Mouse (Mus musculus) megakaryocyte, embryonic 14.5 days (primary cell): ENCODE data around the gene Ubqln1. TPM values are rescaled to one million over a fixed set of nuclear protein-coding genes. Genes with fewer than 3 reads are reported as not detected.

Source experiments
- H3K27me3 ChIP-seq: replicated peaks from 2 replicates; pipeline ENCODE3; 2012; ENCODE audit warnings: inconsistent platforms
- H3K36me3 ChIP-seq: replicated peaks from 2 replicates; pipeline ENCODE3; 2012; ENCODE audit warnings: low read length, inconsistent platforms, mixed read lengths
- H3K4me1 ChIP-seq: 2 replicates; pipeline ENCODE4 v1.6.1; 2012; ENCODE audit warnings: inconsistent platforms
- H3K4me3 ChIP-seq: replicated peaks from 2 replicates; pipeline ENCODE3; 2012; ENCODE audit warnings: moderate library complexity, mild to moderate bottlenecking, inconsistent platforms
- H3K9me3 ChIP-seq: 2 replicates; pipeline ENCODE4 v1.6.1; 2012; ENCODE audit warnings: inconsistent platforms
- FLI1 ChIP-seq: IDR thresholded peaks from 2 replicates; pipeline ENCODE4 v1.6.1; 2012; ENCODE audit warnings: low read length, inconsistent platforms, mixed read lengths
- GATA1 ChIP-seq: IDR thresholded peaks from 3 replicates; pipeline ENCODE4 v1.6.1; 2012; ENCODE audit warnings: mixed read lengths, low read length, inconsistent platforms, borderline replicate concordance
- polyA plus RNA-seq: library from polyadenylated mRNA; stranded (reverse); fragments of >175 nt; gene quantifications from 2 replicates; pipeline ENCODE4 v1.2.3, GENCODE M21; 2012; ENCODE audit warnings: low replicate concordance; ENCODE audit not compliant: insufficient read depth

Gene Ubqln1
- polyA plus RNA-seq, 1 experiment: 33.9 TPM

- H3K4me3 ChIP-seq: peak overlapping the region; percentile 99
- H3K9me3 ChIP-seq: peaks cover 23% of the 10 kb centered on the region
- no peak for TF ChIP-seq FLI1
- no peak for TF ChIP-seq GATA1
- H3K36me3 ChIP-seq: peaks cover 7% of the 10 kb centered on the region
- H3K27me3 ChIP-seq: peaks cover 6% of the 10 kb centered on the region
- H3K4me1 ChIP-seq: peaks cover 16% of the 10 kb centered on the region
Observed at GRCm38 (mm10) chr13:58129687-58130246, 85.7 kb downstream of the Ubqln1 start.

GRCm38 (mm10) chr13:58128768-58129671 lies 86.4 kb downstream of the Ubqln1 start:
- peaks cover 17% of the 10 kb centered on the region for H3K9me3 ChIP-seq
- TF ChIP-seq FLI1 (no peak; the same call in 1 of the 2 replicates), GATA1 (no peak)
- H3K27me3 ChIP-seq: peaks cover 2% of the 10 kb centered on the region

GRCm38 (mm10) chr13:58128396-58128767 lies 87.1 kb downstream of the Ubqln1 start, which contains the start of gene Hnrnpa0:
Hnrnpa0 (minus strand) TSS chr13:58128556.
- H3K4me1 ChIP-seq: peaks cover 22% of the 10 kb centered on the region
- H3K9me3 ChIP-seq: peaks cover 13% of the 10 kb centered on the region
- peak within 1 kb of the TSS; percentile 99 for H3K4me3 ChIP-seq
- TF ChIP-seq FLI1: no peak
- TF ChIP-seq GATA1: no peak
- H3K27me3 ChIP-seq: peaks cover 2% of the 10 kb centered on the region
- H3K36me3 ChIP-seq: peaks cover 7% of the 10 kb centered on the region

More at GRCm38 (mm10) chr13:58128768-58129671, 86.4 kb downstream of the Ubqln1 start:
- Histone ChIP-seq H3K4me3 (peak overlapping the region; percentile 99), H3K36me3 (peaks cover 7% of the 10 kb centered on the region), H3K4me1 (peaks cover 20% of the 10 kb centered on the region)

GRCm38 (mm10) chr13:58127766-58128361 lies 87.6 kb downstream of the Ubqln1 start:
- Histone ChIP-seq H3K4me3 (peak overlapping the region; percentile 99), H3K27me3 (peaks cover under 1% of the 10 kb centered on the region), H3K36me3 (peaks cover 7% of the 10 kb centered on the region), H3K9me3 (peaks cover 9% of the 10 kb centered on the region), H3K4me1 (peaks cover 22% of the 10 kb centered on the region)
- TF ChIP-seq FLI1 (no peak), GATA1 (no peak)

- H3K27me3 ChIP-seq: no peaks in the 10 kb centered on the region
- TF ChIP-seq GATA1 (no peak), FLI1 (no peak)
- H3K36me3 ChIP-seq: peaks cover 7% of the 10 kb centered on the region
- 0 out of 2 replicates have a peak, but pooled peaks cover 1% of the 10 kb centered on the region for H3K9me3 ChIP-seq
- peaks cover 22% of the 10 kb centered on the region for H3K4me1 ChIP-seq
- H3K4me3 ChIP-seq: peak overlapping the region; percentile 99
Observed at GRCm38 (mm10) chr13:58126862-58127765, 88.3 kb downstream of the Ubqln1 start.

Other genes with a start within 250 kb of the Ubqln1 start
- gene Klhl3, start 102.1 kb downstream of the Ubqln1 start, polyA plus RNA-seq: not detected in 2 replicates
- gene Hnrnpa0, start 87.1 kb downstream of the Ubqln1 start, polyA plus RNA-seq: 352 and 532 TPM in 2 replicates
- gene Idnk, start 58.0 kb downstream of the Ubqln1 start, polyA plus RNA-seq: 3.4 and 15.6 TPM in 2 replicates
- gene Gkap1, start 60.0 kb upstream of the Ubqln1 start, polyA plus RNA-seq: 0.86 TPM in 1 of 2 replicates, not detected in the other
- not detected in 2 replicates for gene Kif27, start 143.5 kb upstream of the Ubqln1 start, polyA plus RNA-seq
- 1.1 and 3.2 TPM in 2 replicates for gene 2210016F16Rik, start 169.6 kb upstream of the Ubqln1 start, polyA plus RNA-seq
- gene Rmi1, start 186.6 kb upstream of the Ubqln1 start, polyA plus RNA-seq: 0.42 and 2.8 TPM in 2 replicates
- gene Hnrnpk, start 187.7 kb upstream of the Ubqln1 start, polyA plus RNA-seq: 91.3 and 488 TPM in 2 replicates